Mouse (Mus musculus): Measurements from ENCODE around the gene Glis1.
A peak's percentile ranks its signal among the peaks of the same experiment; 100 is the strongest.

Glis1 gene

DNA sequence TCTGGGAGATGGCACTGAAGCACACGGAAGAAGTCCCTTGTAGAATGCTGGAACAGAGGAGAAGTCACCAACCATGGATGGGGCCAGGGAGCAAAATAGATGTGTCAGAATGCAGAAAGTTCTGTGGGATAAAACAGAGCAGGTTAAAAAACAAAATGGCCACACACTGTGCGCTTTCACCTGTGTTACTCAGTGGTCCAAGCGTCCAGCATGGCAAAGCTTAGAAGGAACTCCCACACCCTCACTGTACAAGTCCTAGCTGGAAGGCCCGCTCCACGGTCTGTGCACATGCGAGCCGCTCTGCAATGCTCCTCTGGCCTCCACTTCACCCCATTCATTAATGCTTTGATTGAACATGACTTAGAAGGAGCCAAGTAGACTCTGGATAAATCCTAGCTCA lies 81.2 kb downstream of the Glis1 start:
- DNase-seq (ENCODE audit: low spot score) = no peak

DNA sequence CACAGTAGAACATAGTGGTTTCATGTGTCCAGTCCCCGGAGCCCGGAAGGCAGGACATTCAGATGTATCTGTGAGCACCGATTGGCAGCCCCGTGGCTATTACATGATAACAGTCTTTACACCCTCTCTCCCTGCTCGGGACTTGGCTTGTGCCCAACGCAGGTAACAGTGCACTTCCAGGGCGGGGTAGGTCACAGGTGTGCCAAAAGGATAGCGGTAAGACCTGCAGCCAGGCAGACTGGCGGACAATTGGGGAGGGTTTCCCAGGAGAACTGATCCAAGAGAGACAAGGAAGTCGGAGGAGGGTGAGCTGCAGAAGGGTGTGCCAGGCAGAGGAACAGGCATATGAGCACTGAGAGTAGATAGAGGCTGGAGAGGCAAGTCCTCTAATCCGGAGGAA lies 84.4 kb downstream of the Glis1 start:
- no peak for DNase-seq (ENCODE audit: low spot score)

DNA sequence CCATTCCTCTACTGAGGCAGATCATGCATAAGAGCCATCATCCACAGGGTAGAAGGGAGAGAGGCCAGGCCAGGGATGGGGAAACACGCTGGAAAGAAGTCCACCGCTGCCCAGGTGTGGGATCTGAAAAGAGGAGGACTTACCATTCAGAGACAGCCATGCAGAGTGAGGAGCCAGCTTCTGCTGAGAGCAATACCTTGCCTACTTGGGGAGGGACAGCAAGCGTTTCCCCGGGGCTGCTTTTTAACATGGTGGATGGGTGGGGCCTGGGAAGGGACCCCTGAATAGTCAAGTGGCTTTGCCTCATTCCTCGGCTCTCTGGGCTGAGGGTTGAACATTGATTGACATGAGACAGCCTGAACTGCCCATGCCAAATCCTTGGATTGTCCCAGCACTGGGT lies 85.7 kb downstream of the Glis1 start:
- DNase-seq (ENCODE audit: low spot score) = no peak

- peak; percentile 44 for DNase-seq (ENCODE audit: low spot score)
These were observed 86.4 kb downstream of the Glis1 start for GRCm38 (mm10) chr4:107520816-107521215.

DNA sequence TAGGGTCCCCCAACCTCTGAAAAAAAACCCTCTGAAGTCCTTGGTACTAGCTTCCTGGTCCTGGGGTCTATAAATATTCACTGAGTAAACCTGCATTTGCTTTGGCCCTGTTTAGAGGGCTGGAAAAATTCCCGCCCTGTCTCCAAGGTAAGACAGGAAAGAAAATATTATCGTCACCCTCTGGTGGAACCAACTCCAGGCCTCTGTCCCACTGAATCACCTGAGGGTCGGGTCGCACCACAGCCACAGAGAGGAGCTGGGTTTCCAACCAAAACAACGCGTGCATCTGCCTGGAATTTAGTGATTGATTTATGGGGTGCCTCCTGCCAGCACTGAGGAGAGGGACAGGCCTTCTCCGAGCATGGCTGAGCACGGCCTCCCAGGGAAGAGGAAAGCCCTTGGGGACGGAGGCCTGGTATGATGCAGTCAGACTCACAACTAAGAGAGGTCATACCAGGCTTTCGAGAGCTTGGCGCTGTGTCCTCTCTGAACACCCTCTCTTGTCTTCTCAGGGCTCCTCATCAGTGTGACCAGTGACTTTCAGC lies 89.3 kb downstream of the Glis1 start:
- no peak for DNase-seq (ENCODE audit: low spot score)

DNA sequence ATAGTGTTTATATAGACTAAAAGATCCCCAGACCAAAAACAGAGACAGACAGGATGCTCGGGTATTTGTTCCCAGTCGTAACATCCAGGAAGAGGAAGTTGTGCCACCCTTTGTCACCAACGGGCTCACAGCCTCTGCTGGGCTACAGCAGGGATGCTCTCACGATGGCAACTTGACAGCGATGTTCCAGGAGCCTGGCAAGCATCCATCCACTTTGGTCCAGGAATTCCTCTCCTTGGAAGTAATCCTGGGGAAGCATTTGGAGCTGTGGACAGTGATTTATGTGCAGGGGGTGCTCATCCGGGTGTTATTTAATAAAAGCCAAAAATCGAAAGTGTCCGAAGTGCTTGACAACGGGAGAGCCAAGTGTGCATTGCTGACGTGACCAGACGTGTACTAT lies 100.7 kb downstream of the Glis1 start:
- no peak for DNase-seq (ENCODE audit: low spot score)

DNA sequence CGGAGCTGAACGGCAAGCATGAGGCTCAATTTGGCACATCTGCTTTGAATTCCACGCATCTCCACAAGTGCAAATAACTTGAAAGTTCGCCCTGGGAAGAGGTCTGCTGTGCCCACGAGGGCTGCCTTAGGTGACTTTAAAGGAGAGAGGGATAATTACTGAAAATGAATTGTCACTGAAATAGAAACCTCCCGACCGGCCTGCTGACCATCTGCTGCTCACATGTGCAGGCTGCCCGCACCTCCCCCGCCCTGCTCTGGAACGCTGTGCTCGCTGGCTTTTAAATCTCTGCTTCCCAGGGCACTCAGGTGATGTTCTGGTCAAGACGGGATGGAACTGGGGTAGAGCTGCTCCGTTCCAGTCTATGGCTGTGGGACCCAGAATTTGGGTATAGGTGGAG lies 103.7 kb downstream of the Glis1 start:
- DNase-seq (ENCODE audit: low spot score) = peak; percentile 44

DNA sequence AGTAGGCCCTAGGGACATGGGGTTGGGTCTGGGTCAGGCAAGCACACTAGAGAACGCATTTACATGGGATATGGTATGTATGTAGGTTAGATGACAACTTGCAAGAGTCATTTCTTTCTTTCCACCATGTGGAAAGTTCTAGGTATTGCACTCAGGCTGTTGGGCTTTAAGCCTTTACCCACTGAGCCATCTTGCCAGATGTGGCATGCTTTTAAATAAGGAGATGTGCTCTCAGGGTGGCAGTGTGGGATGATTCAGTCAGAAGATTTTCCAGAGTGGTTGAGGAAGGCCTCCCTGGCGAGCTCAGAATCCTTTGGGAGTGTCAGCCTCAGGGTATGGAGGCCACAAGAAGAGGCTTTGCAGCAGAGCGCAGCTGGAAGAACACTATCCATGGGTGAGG lies 104.2 kb downstream of the Glis1 start:
- DNase-seq (ENCODE audit: low spot score) = no peak

DNA sequence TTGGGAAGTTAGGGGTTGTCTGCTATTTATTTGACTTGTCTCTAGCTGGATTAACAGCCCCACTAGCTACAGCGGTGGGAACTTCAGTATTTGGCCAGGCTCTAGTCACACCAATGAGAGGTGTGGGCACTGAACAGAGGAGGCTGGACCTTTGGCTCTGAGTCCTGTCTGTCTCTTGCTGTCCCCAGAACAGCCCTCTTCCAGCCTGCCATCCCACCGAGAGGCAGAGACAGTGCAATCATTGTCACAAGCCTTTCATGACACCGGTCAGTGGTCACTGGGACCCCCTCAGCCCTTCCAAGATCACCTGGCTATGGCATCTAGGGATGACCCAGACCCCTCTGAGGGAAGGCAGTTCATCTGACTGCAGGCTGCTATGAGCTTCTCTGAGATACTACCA lies 104.6 kb downstream of the Glis1 start:
- DNase-seq (ENCODE audit: low spot score) = no peak

- DNase-seq (ENCODE audit: low spot score) = no peak
These were observed 107.4 kb downstream of the Glis1 start for GRCm38 (mm10) chr4:107541821-107542220.

DNA sequence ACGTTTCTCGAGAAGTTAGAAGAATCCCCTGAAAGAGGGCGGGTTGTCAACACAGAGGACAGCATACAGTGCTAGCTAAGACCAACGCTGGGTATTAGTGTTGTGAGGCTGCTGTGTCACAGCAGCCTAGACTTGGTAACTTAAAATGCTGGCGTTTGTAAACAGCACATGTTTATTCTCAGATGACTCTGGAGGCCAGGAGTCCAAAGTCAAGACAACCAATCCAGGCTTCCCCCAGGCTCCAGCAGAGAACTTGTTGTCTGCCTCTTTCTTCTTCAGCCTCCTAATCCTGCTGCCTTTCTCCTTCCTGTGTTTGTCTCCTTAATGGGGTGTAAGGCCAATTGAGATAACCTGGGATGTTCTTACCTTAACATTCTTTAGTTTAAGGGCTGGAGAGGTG lies 110.5 kb downstream of the Glis1 start:
- DNase-seq (ENCODE audit: low spot score) = no peak

DNA sequence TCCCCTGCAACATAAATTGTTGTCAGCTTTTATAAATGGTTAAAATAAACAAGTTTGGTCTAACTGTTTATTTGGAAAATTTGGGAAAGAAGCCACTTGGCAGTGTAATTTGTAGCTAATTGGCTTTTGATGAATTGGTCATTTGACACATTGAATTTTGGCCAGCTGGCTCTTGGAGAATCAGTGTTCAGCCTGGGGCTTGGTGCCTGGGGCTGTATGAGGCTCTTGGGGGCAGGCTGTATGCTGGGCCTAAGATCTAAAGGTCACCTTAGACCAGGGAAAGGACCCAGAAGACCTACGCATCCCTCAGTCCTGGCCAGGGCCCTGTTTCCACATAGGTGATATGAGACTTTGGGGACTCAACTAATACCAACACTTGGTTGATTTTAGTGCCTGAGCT lies 111.3 kb downstream of the Glis1 start:
- DNase-seq (ENCODE audit: low spot score) = no peak

- DNase-seq (ENCODE audit: low spot score) = no peak
These were observed 112.1 kb downstream of the Glis1 start for GRCm38 (mm10) chr4:107546525-107546924.

GRCm38 (mm10) chr4:107550096-107550495 lies 115.7 kb downstream of the Glis1 start:
- DNase-seq (ENCODE audit: low spot score) = no peak

- DNase-seq (ENCODE audit: low spot score) = no peak
These were observed 116.2 kb downstream of the Glis1 start for GRCm38 (mm10) chr4:107550546-107550945.

GRCm38 (mm10) chr4:107552696-107553095 lies 118.3 kb downstream of the Glis1 start:
- no peak for DNase-seq (ENCODE audit: low spot score)

- DNase-seq (ENCODE audit: low spot score) = no peak
These were observed 119.4 kb downstream of the Glis1 start for GRCm38 (mm10) chr4:107553774-107554173.

- DNase-seq (ENCODE audit: low spot score) = no peak
These were observed 124.4 kb downstream of the Glis1 start for GRCm38 (mm10) chr4:107558801-107559200.

DNA sequence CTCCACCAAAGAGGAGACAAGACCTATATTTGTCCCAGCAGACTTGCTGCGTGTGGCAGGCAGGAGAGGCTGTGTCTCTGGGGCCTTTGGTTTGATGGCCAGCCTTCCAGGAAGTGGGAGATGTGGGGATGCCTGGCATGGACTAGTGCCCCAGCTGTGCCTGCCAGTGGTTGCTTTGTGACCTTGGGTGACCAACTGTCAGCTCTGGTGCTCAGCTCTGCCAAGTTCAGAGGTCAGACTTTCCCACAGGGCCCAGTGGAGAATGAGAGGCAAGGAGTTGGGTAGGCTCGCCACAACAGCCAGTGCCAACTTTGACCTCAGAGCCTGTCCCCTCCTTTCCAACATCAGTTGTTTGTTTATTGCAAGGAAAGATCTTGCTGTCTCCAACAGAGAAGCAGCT lies 126.7 kb downstream of the Glis1 start:
- DNase-seq (ENCODE audit: low spot score) = no peak

- DNase-seq (ENCODE audit: low spot score) = peak; percentile 44
These were observed 133.8 kb downstream of the Glis1 start for GRCm38 (mm10) chr4:107568159-107568558.

DNA sequence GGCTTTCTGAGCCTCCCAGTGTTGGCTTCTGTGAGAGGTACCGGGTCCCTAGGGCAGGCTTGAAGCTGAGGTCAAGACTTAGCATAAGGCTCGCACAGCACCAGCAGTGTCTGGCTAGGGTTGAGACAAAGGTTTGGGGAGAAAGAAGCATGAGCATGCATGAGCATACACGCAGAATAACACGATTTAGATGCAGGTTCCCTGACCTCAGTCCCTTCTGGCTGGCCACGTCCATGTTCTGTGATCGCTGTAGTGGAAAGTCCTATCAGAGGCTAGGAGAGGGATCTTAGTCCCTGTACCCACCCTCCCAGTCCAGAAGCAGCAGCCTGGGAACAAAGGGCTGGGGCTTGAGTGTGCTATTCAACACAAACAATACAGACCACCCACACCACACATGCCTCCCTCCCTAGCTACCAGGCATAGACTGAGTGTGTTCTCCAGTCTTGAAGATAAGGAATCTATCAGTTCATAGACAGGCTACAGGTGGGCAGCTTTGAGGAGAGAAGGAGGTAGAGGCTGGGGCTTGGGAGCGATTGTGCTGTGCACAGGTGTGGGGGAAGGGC lies 134.6 kb downstream of the Glis1 start:
- DNase-seq (ENCODE audit: low spot score) = peak; percentile 56

GRCm38 (mm10) chr4:107570329-107571014 lies 136.1 kb downstream of the Glis1 start:
- no peak for DNase-seq (ENCODE audit: low spot score)

- DNase-seq (ENCODE audit: low spot score) = no peak
These were observed 141.4 kb downstream of the Glis1 start for GRCm38 (mm10) chr4:107575781-107576180.

DNA sequence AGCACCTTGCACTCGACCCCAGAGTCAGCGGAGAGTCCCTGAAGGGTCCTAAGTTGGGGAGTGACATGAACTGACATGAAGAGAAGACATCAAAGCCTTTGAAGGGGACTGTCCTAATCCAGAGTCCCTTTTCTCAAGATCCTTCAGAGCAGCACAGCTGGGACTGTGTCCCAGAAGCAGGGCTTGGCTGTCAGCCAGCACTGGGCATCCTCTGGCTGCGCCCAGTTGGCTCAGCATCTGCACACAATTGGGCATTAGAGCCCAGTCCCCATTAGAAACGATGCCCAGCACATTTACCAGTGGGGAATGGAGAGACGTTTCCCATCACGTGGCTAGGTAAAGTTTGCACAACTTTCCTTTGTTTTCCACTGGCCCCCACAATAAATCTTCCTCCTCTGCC lies 142.4 kb downstream of the Glis1 start:
- no peak for DNase-seq (ENCODE audit: low spot score)
